Mouse (Mus musculus) embryonic stem cell, embryonic (primary cell): ENCODE results near the gene Lin7b.

ENCODE experiments used
- CTCF ChIA-PET, 4 experiments: fragments of 300-600 bp in 2 of 4; fragments of 350-600 bp in 2 of 4; sonication (Branson Sonifier 250); formaldehyde crosslinking; loops; one replicate each; lab custom pipeline; 2022; ENCODE audit warnings: inconsistent platforms in 2 of 4; lab: Charles Lee
- POLR2A ChIA-PET, 4 experiments: fragments of 300-600 bp in 2 of 4; fragments of 350-600 bp in 2 of 4; sonication (Branson Sonifier 250); formaldehyde crosslinking; loops; one replicate each; lab custom pipeline; 2022; ENCODE audit warnings: antibody characterized with exemption in 4 of 4, inconsistent platforms in 1 of 4; lab: Charles Lee

Lin7b gene

DNA sequence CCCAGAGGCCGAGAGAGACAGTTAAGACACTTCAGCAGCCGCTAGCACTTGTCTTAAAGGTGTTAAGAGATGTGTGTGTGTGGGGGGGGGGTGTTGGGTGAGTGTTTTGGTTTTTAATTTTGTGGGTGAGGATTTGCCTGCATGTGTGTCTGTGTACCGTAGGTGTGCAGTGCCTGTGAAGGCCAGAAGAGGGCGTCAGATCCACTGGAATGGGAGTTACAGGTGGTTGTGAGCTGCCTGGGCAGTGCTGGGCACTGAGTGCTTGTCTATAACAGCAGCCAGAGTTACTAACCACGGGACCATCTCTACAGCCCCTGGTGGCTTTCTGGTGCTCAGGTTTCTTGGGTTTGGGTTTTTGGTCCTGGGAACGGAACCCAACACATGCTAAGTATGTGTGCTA, 38.9 kb downstream of the Lin7b start:
- POLR2A ChIA-PET, result interaction anchor here in 2 of 4 experiments (1.0 to 3.5 kb wide), 9 partner anchors 21 to 226 kb away, joined by 3 to 17 read pairs (median 5); partner anchors contain the start of gene Snrnp70 (in 1 of the 2)
- CTCF ChIA-PET, result interaction anchor here (0.6 to 3.1 kb wide), 19 partner anchors 10 to 356 kb away, joined by 3 to 45 read pairs (median 5); partner anchors contain the start of genes Dkkl1 (in 1 of the 4), Gys1 (in 1 of the 4) and Kcna7 (in 1 of the 4)

DNA sequence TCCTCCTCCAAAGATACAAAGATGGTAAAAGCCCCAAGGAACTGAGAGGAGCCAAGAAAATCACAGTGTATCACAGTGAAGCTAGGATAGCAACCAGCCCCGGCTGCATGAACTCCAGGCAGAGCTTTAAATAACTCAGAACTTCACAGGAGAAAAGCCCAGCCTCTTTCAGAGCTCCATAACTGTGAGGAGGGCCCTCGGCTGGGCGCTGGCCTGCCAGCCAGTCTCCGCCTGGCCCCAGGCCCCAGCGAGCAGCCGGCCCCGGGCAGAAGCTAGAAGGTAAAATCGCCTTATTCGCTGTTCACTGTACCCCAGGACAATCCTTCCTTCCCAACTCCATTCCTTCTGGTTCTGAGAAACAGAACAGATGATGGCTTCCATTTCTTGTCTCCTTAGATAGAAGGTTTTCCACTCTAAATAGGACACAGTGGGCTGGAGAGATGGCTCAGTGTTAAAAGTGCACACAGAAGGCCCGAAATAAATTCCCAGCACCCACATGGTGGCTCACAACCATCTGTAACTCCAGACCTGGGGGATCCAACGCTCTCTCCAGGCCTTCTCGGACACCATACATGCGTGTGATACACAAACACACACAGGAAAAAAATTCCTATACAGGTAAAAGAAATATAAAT, 41.4 kb downstream of the Lin7b start:
- POLR2A ChIA-PET, result interaction anchor here in 3 of 4 experiments (0.7 to 2.0 kb wide), 11 partner anchors 9 to 131 kb away, joined by 3 to 10 read pairs (median 4); partner anchors contain the start of genes Ftl1 (in 1 of the 3), Lhb (in 1 of the 3) and Snrnp70 (in 1 of the 3)
- CTCF ChIA-PET, result interaction anchor here (0.6 to 2.1 kb wide), 7 partner anchors 12 to 61 kb away, joined by 3 to 8 read pairs (median 5); no protein-coding TSS in a partner anchor

- CTCF ChIA-PET, result interaction anchor here (0.5 to 1.5 kb wide), 17 partner anchors 10 to 451 kb away, joined by 3 to 9 read pairs (median 3); no protein-coding TSS in a partner anchor
- POLR2A ChIA-PET, result interaction anchor here (0.6 to 1.4 kb wide), 9 partner anchors 10 to 95 kb away, joined by 3 to 6 read pairs (median 3); partner anchors contain the start of genes Hrc (in 1 of the 4), Kcna7 (in 1 of the 4) and Snrnp70 (in 1 of the 4)
These were observed 44.6 kb downstream of the Lin7b start for GRCm38 (mm10) chr7:45325800-45326199.

GRCm38 (mm10) chr7:45323069-45323468, 47.3 kb downstream of the Lin7b start:
- ChIA-PET CTCF (interaction anchor here in 2 of 4 experiments (0.5 to 2.8 kb wide), 3 partner anchors 10 to 81 kb away, joined by 3 to 9 read pairs (median 6); partner anchors contain the start of gene Trpm4 (in 1 of the 2)), POLR2A (interaction anchor here in 1 of 4 experiments (1.2 to 1.8 kb wide), 2 partner anchors 14 to 18 kb away, joined by 4 to 5 read pairs; no protein-coding TSS in a partner anchor)

GRCm38 (mm10) chr7:45322245-45322644, 48.1 kb downstream of the Lin7b start:
- CTCF ChIA-PET, result interaction anchor here in 1 of 4 experiments (0.6 to 2.8 kb wide), 2 partner anchors 19 to 116 kb away, joined by 3 to 9 read pairs; partner anchors contain the start of gene Ruvbl2
- POLR2A ChIA-PET, result interaction anchor here in 1 of 4 experiments (0.6 to 1.8 kb wide), 2 partner anchors 13 to 33 kb away, joined by 3 to 5 read pairs; no protein-coding TSS in a partner anchor
